Comparison of ENCODE assay signal across 7 mouse cellular contexts in the genomic region with DNA sequence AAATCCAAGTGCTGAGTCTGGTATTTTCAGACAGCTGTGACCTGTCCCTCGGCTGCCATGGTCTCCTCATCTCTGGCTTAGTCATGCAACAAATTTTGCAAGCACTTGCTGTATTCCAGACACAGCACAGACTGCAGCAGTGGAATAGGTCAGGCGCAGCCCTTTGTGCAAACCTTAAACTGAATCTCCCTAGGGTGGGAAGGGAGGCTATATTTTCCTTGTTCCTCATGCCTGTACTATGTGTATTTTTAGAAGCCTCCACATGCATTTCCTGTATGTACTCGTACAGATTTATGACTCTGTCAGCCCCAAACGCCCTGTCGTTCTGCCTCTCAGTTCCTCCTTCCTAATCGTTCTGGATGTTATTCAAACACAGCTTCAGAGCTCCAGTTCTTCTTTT.
DNase-seq lines count a peak whose midpoint lies in the region; ATAC-seq and TF ChIP-seq lines count a peak whose summit lies in the region.

No protein-coding gene starts in this region.

- TF ChIP-seq CTCF in gastrocnemius, adult 2 months (IDR thresholded peaks at IDR 0.05): no peak
- TF ChIP-seq CTCF in intestine, postnatal 0 days (IDR thresholded peaks at IDR 0.05; ENCODE audit: low read depth): no peak
- no peak for TF ChIP-seq CTCF in lung, adult 2 months (IDR thresholded peaks at IDR 0.05; ENCODE audit: insufficient read depth, low read length)
- TF ChIP-seq CTCF in stomach, postnatal 0 days (IDR thresholded peaks at IDR 0.05; ENCODE audit: low read depth): no peak

- no peak for TF ChIP-seq EP300 in stomach, postnatal 0 days (optimal IDR thresholded peaks at IDR 0.05)

- no peak for ATAC-seq in intestine, postnatal 0 days
- ATAC-seq in stomach, postnatal 0 days (ENCODE audit: low FRiP score, low TSS enrichment): peak; percentile 82

- intact Hi-C loops in gastrocnemius, adult 2 months (cut with DNase I): loop anchor here (5.0 kb wide), 2 partner anchors 38 to 73 kb away; no protein-coding TSS in a partner anchor

- H3K4me2 ChIP-seq in intestine, postnatal 0 days (replicated peaks; ENCODE audit: low read depth): peak overlapping the region; percentile 27
- H3K4me2 ChIP-seq in stomach, postnatal 0 days (replicated peaks; ENCODE audit: low read depth): peak overlapping the region; percentile 11; the same call in 1 of the 2 replicates

- H3K4me1 ChIP-seq in intestine, postnatal 0 days (replicated peaks; ENCODE audit: control insufficient read depth, insufficient read depth, low read length): no peaks in the 10 kb centered on the region
- peaks cover 2% of the 10 kb centered on the region; the same call in 1 of the 2 replicates for H3K4me1 ChIP-seq in lung, adult 2 months (ENCODE audit: control insufficient read depth, insufficient read depth, low read length)
- peaks cover 3% of the 10 kb centered on the region for H3K4me1 ChIP-seq in stomach, postnatal 0 days (replicated peaks; ENCODE audit: control insufficient read depth, insufficient read depth)
- peaks cover 18% of the 10 kb centered on the region for H3K4me1 ChIP-seq in forebrain, embryonic 10.5 days

- peak overlapping the region; percentile 54 for H3K4me3 ChIP-seq in gastrocnemius, adult 2 months
- no peak overlapping the region for H3K4me3 ChIP-seq in intestine, postnatal 0 days (ENCODE audit: low read depth, low read length)
- no peak overlapping the region for H3K4me3 ChIP-seq in lung, adult 2 months (replicated peaks; ENCODE audit: extremely low read depth, low read depth, low read length)
- H3K4me3 ChIP-seq in stomach, postnatal 0 days (ENCODE audit: low read depth, low read length): no peak overlapping the region
- H3K4me3 ChIP-seq in forebrain, embryonic 10.5 days: no peak overlapping the region

- no peaks in the 10 kb centered on the region for H3K36me3 ChIP-seq in intestine, postnatal 0 days (ENCODE audit: control insufficient read depth, insufficient read depth)
- no peaks in the 10 kb centered on the region for H3K36me3 ChIP-seq in stomach, postnatal 0 days (ENCODE audit: control insufficient read depth, insufficient read depth, low read length)
- no peaks in the 10 kb centered on the region for H3K36me3 ChIP-seq in forebrain, embryonic 10.5 days (replicated peaks)

- no peak overlapping the region for H3K9ac ChIP-seq in intestine, postnatal 0 days (ENCODE audit: low read depth, low read length)
- H3K9ac ChIP-seq in stomach, postnatal 0 days (ENCODE audit: low read length): no peak overlapping the region

- peak overlapping the region; percentile 90 for H3K27ac ChIP-seq in gastrocnemius, adult 2 months
- no peak overlapping the region for H3K27ac ChIP-seq in intestine, postnatal 0 days (ENCODE audit: low read depth, low read length)
- 0 out of 2 replicates have a peak overlapping the region, but pooled peaks have one; percentile 25 for H3K27ac ChIP-seq in stomach, postnatal 0 days (replicated peaks)
- no peak overlapping the region for H3K27ac ChIP-seq in forebrain, embryonic 10.5 days

- no peak for TF ChIP-seq POLR2A in lung, adult 2 months (IDR thresholded peaks at IDR 0.05; ENCODE audit: borderline replicate concordance, extremely low read depth, low read depth, low read length)

- no peaks in the 10 kb centered on the region for H3K9me3 ChIP-seq in intestine, postnatal 0 days (ENCODE audit: control insufficient read depth)
- H3K9me3 ChIP-seq in stomach, postnatal 0 days (ENCODE audit: control insufficient read depth, low read length): no peaks in the 10 kb centered on the region
- H3K9me3 ChIP-seq in forebrain, embryonic 10.5 days: no peaks in the 10 kb centered on the region

- H3K27me3 ChIP-seq in intestine, postnatal 0 days (replicated peaks; ENCODE audit: control insufficient read depth, insufficient read depth, low read length): no peaks in the 10 kb centered on the region
- no peaks in the 10 kb centered on the region for H3K27me3 ChIP-seq in stomach, postnatal 0 days (ENCODE audit: control insufficient read depth, insufficient read depth, low read length)
- no peaks in the 10 kb centered on the region for H3K27me3 ChIP-seq in forebrain, embryonic 10.5 days (ENCODE audit: poor library complexity, severe bottlenecking)

- DNase-seq in testis, postnatal 14 days (ENCODE audit: low spot score): peak; percentile 5
- DNase-seq in testis, postnatal 10 days (ENCODE audit: low spot score): no peak
- DNase-seq in gastrocnemius, adult 2 months: peak; percentile 65
- DNase-seq in lung, adult 2 months: peak; percentile 13
- peak; percentile 28 for DNase-seq in stomach, postnatal 0 days (ENCODE audit: low spot score)
- DNase-seq in forebrain, embryonic 10.5 days (ENCODE audit: extremely low spot score, low spot score): no peak

- WGBS in intestine, postnatal 0 days: 6% methylated on average over 6 of the region's 6 CpGs
- 6% methylated on average over 6 of the region's 6 CpGs for WGBS in lung, adult 2 months
- 4% methylated on average over 6 of the region's 6 CpGs for WGBS in stomach, postnatal 0 days
- WGBS in forebrain, embryonic 10.5 days: 87% methylated on average over 6 of the region's 6 CpGs

Comparison
In these comparisons a context has a peak if more than half of its experiments do, and no peak if none do; other contexts are left out.
1. DNase-seq: peak in testis, postnatal 14 days (single experiment), gastrocnemius, adult 2 months (single experiment), lung, adult 2 months (single experiment) and stomach, postnatal 0 days (single experiment); none in testis, postnatal 10 days (single experiment) and forebrain, embryonic 10.5 days (single experiment).
2. H3K27ac ChIP-seq: peak in gastrocnemius, adult 2 months (single experiment) and stomach, postnatal 0 days (single experiment); none in intestine, postnatal 0 days (single experiment) and forebrain, embryonic 10.5 days (single experiment).